Mouse (Mus musculus) cerebellum, adult 9-11 months (tissue): ENCODE data around the gene Arhgap28.
"Not testable (repeated sequence)": the region's sequence is repeated elsewhere in the genome, so short reads cannot be mapped to it uniquely, and the experiment has no call there.

ENCODE experiments used
- DNase-seq: peaks from one replicate; pipeline ENCODE4 v3.0.0; 2022

Gene Arhgap28

DNA sequence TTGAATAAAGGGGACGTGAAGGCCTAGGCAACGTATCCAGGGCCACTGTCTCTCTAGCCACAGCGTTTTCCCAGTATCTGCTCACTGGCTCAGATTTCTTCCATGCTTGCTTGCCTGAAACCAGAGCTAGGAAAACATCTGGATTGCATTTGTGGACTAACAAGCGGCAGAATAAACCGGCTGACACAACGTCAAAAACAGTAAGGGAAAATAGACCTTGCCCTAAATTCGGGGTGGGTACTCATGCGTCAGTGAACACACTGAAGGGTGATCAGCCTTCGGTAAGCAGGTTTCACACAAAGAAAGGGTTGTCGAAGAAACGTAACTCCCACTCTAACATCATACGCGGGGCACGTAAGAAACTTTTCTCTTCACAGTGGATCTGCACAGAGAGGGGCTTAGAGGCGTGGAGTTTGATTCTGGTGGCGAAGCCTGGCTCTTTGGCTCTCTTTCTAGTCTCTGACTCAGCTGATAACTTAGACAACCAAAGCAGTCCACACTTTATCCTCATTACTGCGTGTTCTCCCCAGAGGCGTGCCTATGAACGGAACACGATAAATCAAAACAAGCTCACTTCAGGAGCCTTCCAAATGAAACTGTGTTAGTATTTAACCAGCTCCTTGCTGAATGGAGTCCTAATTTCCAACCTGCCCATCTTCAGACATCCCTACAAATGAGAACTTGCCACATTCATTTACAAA, 137.2 kb downstream of the Arhgap28 start:
- DNase-seq, result no peak

DNA sequence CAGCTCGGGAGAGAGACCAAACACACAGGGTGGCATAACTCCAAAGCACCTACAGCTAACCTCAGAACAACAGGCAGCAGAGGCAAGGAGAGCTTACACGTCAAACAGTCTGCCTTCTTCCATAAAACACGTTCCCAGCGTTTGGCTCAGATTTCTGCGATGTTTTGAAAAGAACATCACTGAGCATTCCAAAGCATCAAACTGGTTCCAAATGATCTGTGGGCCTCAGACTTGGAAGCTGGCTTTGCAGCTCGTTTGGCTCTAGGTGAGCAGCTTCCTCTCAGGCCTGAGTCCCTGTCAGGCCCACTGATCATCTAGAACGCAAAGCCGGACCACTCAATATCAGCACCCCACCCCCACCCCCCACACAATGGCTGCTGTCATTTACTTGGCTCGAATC, 137.9 kb downstream of the Arhgap28 start:
- DNase-seq, result no peak

DNA sequence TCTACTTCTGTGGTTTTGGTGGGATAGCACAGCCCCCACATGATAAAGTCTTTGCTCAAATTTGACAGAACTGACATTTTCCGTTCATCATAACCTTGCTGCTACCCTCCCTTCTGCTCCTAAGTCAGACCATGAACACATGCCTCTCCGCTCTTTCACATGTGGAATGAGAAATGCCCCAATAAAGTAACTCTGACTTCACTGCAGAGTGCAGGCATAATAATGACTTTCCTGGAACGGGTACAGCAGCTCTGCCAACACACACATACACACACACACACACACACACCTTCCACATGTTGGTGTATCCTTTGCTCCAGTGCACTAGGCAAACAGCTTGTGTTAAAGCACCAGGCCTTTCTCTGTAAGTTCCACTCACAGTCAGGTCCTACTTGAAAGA, 139.0 kb downstream of the Arhgap28 start:
- no peak for DNase-seq

DNA sequence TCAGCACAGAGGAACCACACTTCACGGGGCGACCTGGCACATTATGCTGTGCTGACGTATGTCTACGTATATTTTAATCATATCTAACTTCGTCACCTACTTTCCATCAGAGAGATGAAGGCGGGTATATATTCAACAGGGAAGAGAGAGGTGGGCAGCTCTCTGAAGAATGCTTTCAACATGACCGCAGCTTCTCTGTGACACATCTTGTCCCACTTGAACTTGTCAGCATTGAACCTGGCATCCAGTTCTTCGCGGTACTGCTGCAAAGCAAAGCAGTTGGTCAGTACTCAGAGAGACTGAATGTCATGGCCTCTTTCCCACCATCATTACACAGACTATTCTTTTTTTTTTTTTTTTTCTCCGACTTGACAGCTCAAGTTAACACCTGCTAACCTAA, 139.6 kb downstream of the Arhgap28 start:
- no peak for DNase-seq

DNA sequence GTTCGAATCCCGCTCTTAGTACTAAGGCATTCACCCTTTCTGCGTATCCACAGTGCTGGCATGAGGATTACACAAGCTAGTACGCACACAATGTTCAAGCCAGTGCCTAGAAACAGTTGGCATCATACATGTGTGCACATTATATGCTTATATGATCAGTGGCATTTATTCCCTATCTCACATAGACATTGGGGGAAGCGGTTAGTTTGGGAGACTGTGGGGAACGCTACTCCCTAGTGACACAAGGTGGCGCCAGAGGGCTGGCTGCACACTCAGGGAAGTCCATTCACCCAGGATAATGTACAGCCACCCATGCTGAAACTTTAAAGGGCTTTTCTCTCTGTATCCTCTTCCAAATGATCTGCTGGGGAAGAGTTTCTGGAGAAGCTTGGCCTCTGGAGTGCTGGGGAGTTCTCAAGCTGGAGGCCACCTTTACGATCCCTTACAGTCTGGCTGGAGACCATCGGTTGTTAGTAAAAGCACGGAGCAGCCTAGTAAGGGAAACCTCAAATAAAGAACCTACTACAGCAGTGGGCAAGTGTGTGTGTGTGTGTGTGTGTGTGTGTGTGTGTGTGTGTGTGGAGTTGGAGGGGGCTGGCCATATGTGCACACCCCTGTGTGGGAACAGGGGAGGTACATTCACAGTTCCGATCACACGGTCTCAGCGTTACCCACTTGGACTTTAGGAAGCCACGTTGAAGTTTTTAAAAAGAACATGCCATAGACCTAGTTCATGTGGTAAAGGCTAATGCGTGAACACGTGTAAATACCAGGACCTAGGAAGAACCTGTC, 142.0 kb downstream of the Arhgap28 start:
- peak; percentile 38 for DNase-seq

DNA sequence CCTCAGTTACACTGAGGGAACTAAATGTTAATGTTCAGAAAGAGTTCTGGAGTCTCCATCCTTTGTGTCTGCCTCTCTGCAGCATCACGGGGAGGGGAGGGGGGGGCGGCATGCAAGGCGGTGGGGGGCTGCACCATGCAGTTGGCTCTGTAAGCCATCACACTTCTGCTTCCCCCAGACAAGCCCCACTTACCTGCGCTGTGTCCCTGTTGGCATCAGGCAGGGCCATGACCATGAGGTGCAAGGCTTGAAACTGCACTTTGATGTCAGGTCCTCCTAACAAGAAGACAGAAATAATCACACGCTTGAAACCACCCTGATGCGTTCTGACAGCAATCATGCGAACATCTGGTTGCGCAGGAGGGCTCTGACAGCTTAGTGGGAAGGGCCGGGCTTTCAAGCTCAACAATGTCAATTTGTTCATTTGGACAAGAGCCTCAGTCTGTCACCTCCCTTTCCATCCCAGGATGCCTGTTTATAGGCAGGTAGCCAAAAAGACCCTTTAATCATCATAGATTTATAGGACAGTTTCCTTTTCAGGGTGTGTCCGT, 142.8 kb downstream of the Arhgap28 start:
- no peak for DNase-seq

DNA sequence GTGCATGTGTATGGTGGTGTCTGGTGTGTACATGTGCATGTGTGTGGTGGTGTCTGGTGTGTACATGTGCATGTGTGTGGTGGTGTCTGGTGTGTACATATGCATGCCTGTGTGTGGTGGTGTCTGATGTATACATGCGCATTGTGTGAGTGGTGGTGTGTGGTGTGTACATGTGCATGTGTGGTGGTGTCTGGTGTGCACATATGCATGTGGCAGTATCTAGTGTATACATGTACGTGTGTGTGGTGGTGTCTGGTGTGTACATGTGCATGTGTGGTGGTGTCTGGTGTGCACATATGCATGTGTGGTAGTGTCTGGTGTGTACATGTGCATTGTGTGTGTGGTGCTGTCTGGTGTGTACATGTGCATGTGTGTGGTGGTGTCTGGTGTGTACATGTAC, 162.4 kb downstream of the Arhgap28 start:
- DNase-seq, result not testable (repeated sequence)

DNA sequence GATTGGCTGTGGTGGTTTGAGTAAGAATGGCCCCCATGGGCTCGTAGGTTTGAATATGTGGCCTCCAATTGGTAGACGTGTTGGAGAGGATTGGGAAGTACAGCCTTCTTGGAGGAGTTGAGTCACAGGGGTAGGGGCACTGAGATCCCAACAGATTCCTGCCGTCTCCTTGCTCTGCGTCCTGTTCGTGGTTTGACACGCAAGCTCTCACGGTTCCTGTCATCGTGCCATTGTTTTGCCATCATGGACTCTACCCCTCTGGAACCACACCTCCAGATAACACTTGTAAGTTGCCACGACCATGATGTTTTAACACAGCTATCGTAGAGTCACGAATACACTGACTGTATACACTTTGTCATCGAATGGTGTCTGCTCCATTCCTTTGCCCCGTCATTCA, 165.0 kb downstream of the Arhgap28 start:
- DNase-seq, result no peak

DNA sequence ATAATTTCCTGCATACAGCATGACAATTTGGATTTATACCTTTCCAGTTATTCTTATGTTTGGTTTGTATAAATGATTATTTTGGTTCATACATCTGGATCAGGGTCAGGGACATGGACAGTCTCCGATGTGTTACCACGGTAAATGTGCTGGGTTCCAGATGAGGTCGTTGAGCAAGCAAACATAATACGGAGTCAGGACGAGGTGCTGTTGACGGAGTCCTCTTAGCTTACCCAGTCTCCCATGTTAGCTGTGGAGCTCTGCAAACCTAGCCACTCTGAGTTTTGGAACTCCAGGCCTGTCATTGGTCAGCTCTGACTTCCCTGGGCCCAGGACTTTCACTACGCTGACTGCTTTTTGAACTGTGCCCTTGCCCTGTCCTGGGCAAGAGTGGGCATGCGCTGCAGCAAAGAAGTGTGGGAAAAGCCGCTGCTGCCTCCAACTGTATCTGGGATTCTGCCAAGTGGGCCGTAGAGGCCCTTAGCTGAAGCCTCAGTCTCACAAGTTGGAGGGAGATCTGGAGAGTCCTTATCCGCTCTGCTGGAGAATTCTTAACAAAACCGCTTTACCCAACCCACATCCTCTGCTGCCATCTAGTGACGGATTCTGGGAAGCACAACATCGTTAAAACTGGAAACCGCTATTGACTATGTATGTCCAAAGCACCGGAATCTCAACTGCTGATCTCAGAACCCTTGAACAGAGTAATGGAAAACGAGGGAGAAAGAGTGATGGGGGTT, 166.4 kb downstream of the Arhgap28 start:
- peak; percentile 36 for DNase-seq

DNA sequence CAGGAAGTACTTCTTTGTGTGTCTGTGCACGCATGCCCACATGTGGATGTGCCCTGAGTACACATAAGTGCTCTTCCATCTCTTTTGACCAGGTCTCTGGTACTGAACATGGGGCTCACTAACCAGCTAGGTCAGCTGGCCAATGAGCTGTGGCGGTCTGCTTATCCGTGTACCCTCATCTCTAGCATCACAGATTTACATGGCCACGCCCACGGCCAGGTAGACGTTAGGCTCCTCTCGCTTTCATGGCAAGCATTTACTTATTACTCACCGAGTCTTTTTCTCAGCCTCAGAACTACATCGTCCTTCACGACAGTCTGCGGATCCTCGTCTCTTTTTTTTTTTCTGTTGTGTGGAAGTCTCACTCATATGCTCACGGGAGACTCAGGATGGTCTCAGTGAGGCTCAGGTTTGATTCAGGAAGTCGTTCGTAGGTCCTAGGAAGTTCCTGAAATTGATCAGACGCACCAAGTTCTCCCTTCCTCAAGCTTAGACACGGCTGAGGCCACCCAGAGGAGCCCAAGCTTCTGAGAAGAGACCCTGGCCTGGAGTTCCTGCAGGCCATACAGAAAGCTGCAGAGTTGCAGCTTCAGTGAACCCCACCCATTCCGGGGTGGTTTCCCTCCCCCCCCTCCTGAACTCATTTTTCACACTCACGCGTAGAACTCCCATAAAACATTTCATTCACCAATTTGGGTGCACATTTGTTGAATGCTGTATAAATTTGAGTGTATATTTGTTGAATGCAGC, 167.6 kb downstream of the Arhgap28 start:
- DNase-seq, result no peak

DNA sequence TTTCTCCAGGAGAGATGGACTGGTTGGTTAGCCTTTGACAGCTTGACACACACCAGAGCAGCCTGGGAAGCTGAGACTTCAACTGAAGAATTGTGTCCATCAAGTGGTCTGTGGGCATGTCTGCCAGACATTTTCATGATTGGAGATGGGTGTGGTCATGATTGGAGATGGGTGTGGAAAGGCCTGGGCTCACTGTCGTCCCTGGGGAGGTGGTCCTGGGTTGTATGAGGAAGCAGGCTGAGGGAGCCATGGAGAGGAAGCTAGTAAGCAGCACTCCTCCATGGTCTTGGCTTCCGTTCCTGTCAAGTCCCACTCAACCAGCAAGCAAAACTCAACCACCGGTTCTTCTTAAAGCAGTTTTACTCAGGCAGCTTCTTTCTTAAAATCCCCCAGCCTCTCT, 176.5 kb downstream of the Arhgap28 start:
- no peak for DNase-seq

DNA sequence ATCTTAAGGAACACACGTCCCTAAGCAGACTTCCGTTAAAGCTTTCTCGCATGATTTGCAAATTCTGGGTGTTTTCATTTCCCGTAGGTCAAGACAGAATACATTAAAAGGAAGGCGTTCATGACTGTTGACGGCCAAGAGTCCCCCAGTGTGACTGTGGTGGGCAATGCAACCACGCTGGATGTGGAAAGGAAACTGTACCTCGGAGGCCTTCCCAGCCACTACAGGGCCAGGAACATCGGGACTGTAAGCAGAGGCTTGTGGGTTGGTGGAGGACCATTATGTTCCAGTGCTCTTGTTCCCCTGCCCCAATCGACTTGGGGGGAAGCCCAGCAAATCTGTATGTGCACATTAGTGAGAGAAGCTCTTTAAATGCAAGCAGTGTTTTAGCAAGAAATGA, 187.0 kb downstream of the Arhgap28 start:
- DNase-seq, result no peak

DNA sequence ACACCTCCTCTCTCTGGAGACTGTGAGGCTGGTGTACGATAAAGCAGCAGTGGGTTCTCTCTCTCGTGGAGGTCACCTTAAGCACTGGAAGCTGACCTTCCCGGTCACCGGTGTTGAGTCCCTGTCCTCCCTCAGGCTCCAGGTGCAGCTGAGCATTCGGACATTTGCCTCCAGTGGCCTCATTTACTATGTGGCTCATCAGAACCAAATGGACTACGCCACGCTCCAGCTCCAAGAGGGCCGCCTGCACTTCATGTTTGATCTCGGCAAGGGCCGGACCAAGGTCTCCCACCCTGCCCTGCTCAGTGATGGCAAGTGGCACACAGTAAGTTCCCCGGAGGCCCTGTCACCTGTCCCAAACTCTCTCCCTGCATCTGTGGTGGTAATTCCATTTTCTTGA, 188.2 kb downstream of the Arhgap28 start:
- no peak for DNase-seq

DNA sequence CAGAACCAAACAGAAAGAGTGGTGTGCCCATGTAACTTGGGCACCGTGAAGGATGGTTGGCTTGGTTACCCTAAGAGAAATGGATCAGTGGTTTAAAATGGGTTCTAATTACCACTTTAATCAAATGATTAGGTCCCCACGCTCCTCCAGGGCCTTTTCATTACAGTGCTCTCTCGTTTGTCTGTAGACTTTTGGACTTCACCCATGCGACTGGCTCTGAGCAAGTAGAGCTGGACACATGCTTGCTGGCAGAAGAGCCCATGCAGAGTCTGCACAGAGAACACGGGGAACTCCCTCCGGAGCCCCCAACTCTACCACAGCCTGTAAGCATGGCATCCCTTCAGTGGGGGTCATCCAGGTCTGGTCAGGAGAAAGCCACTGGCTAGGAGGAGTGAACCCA, 190.3 kb downstream of the Arhgap28 start:
- no peak for DNase-seq

DNA sequence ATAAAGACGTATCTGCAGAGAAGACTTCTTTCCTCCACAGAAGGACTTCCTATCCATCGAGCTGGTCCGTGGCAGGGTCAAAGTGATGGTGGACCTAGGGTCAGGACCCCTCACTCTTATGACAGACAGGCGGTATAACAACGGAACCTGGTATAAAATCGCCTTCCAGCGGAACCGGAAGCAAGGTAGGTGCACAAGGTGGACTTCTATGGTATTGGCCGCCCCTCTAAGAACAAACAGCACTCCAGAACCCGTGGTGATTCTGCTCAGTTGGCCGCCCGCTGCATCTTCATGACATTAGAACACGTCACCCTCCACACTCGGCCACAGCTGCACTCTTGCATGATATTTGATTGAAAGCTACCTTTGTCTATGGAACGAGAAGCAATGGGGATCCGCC, 194.7 kb downstream of the Arhgap28 start:
- DNase-seq, result no peak
